Mouse (Mus musculus): ENCODE results near the gene Rnf7. TPM values are rescaled to one million over a fixed set of nuclear protein-coding genes. Genes with fewer than 3 reads are reported as not detected.

Gene Rnf7
- 10 to 100 TPM; 81.7 to 92.2 TPM for polyA plus RNA-seq (2017; shearing (Covaris generic))

GRCm38 (mm10) chr9:96478071-96478888 is at the start of gene Rnf7:
Gene Rnf7 (minus strand): TSS chr9:96478675.

GRCm38 (mm10) chr9:96524972-96525506 is 46.6 kb upstream of the Rnf7 start, which contains the start of gene Gm28729:
Gene Gm28729 (minus strand): TSS chr9:96525264.

Other genes starting within 250 kb of the Rnf7 start
- gene Atp1b3, start 114.2 kb downstream of the Rnf7 start, polyA plus RNA-seq (2017; shearing (Covaris generic)) = 1,000 to 10,000 TPM in 1 of 2 experiments, 100 to 1,000 TPM in 1; 687 to 1,037 TPM
- not detected for gene Gm28729, start 46.6 kb upstream of the Rnf7 start, polyA plus RNA-seq (2017; shearing (Covaris generic))
- gene Rasa2, start 152.9 kb upstream of the Rnf7 start, polyA plus RNA-seq (2017; shearing (Covaris generic)) = 10 to 100 TPM; 42.2 to 53.0 TPM